Mouse (Mus musculus): ENCODE data around the gene E130308A19Rik.

Gene E130308A19Rik

DNA sequence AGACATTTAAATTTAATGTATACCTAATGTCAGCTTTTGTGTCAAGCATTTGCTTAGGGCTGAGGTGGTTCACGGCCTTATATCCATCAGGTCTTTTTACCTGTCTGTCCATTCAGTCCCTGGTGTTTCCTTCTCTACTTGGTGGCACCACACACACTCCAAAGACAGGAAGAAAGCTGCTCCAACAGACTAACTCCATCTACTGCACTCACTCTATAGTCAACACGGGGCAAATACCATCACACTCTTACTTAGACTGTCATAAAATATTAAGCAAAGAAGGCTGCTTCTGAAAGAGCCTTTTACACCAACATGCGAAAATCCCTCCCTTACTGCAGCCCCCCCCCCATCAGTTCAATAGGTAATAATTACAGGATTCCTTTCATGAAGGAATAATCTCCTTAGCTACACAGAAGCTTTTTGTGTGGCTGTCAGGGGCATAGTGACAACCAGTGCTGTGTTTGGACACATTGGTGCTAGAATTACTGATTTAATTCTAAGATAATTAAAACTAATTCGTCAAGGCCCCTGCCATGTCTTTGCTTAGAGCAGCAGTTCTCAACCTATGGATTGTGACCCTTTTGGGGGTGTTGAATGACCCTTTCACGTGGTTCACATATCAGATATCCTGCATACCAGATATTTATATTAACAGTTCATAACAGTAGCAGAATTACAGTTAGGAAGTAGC lies 101.3 kb downstream of the E130308A19Rik start:
- no peak for DNase-seq (ENCODE audit: low read depth, low spot score)

- no peak for DNase-seq (ENCODE audit: low read depth, low spot score)
These were observed 101.9 kb downstream of the E130308A19Rik start for GRCm38 (mm10) chr4:59727878-59728261.

DNA sequence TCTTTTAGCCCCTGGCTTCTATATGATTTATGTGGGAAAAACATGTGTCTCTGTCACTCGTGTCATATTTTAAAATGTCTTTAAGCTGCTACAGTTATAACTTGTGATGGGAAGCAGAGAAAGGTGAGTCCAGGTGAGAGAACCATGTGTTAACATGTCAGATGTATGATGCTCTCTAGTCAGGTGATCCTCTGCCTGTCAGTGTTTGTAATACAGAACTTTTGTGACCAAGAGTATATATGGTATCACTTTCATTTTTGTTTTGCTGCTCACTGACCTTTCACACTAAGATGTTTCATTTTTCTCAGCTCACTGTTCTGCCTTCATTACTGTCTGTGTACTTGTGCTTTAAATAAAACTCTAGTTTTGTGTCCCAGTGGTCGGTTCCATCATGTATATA lies 102.8 kb downstream of the E130308A19Rik start:
- no peak for DNase-seq (ENCODE audit: low read depth, low spot score)

DNA sequence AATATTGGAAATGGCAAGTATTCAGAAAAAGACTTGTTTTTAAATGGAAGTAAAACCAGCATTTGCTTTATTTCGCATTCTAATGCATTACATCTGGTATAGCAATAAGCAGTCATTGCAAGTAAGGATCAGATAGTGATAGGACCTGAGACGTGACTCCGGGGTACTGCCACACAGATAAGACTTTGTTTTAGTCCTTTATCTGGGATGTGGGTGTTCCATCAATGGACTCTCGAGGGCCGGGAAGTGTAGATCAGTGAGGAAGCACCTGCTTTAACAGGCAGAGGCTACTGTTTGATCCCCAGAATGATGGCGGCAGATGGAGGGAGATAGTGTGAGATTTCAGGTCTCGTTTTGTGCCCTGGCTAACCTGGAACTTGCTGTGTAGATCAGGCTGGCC lies 105.5 kb downstream of the E130308A19Rik start:
- no peak for DNase-seq (ENCODE audit: low read depth, low spot score)

DNA sequence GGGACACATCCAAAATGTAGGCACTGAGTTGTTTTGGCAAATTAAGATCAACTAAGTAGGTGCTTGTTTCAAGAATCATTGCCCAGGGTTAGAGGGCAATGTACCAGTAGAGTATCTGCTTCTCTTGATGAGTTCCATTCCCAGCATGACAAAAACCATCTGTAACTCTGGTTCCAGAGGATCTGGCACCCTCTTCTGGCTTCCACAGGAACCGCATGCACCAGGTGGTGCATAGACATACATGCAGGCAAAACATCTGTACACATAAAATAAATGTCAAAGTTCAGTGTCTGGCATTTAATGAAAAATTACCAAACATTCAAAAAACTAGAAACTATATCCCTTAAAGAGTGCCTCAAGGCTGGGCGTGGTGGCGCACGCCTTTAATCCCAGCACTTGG lies 113.3 kb downstream of the E130308A19Rik start:
- DNase-seq (ENCODE audit: low read depth, low spot score) = no peak

GRCm38 (mm10) chr4:59739882-59740281 lies 113.9 kb downstream of the E130308A19Rik start:
- DNase-seq (ENCODE audit: low read depth, low spot score) = no peak

DNA sequence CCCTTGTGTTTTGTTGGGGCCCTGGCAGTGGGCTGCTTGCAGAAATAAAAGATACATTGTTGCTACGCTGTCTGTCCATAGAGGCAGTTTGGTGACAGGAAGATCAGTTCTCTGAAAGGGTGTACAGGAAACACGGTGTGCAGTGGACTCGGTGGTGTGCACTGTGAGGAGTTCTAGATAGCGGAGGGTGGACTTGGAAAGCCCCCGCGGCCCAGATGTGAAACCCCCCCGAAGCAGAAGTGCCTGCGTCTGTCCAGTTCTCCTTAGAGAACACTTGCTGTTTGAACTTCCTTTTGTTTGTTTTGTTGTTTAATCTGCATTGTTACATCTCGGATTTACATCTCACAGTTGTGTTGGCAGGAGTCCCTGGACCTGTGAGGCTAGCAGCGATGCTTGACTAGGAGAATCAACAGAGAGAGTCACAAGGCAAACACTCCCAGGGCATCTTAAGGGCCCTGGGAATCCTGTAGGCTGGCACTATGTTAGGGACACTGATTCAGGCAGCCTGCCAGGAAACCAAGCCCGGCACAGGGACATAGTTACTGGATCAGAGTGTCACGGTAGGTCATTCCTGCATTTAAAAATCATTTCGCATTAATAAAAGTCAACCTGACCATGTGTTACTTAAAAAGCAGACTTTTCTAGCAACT lies 127.6 kb downstream of the E130308A19Rik start:
- DNase-seq (ENCODE audit: low read depth, low spot score) = no peak

- DNase-seq (ENCODE audit: low read depth, low spot score) = no peak
These were observed 130.5 kb downstream of the E130308A19Rik start for GRCm38 (mm10) chr4:59756332-59757082.

DNA sequence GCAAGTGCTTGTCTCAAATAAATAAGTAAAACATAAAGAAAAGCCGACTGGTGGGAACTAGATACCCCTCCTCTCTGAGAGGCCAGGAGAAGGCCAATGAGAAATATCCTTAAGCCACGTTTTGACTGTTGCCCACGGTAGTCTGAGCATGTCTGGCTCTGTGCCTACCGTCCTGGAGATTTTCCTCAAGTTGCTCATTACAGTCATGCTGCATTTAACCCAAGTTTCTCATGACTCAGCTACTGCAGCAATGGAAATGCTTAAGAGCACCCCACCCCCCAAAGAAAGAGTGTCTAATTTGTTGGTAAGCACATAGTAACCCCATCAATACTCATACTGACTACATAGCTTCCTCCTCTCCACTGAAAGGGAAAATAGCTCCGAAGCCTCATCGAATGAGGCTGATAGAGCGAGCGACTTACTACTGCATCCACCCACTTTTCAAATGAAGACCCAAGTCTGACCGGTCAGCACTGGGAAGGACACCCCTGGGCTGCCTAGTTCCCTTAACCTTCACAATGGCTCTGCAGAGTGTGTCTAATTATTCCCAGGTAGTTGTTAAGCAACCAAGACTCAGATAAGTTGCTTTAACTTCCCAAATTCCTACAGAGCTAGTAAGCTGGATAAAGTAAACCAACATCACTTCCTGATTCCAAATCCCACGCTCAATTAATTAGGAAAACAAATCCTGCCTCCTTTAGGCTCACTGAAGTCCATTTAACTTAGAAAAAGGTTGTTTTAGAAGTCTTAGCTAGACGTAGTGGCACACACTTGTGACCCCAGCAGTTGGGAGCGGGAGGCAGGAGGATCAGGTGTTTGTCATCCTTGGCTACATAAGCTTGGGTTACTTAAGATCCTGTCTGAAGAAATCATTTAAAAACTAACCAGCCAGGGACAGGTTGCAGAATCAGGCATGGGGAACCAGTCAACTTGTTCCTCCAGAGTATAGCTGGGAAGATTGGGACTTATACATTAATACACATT lies 131.7 kb downstream of the E130308A19Rik start:
- DNase-seq (ENCODE audit: low read depth, low spot score) = no peak

DNA sequence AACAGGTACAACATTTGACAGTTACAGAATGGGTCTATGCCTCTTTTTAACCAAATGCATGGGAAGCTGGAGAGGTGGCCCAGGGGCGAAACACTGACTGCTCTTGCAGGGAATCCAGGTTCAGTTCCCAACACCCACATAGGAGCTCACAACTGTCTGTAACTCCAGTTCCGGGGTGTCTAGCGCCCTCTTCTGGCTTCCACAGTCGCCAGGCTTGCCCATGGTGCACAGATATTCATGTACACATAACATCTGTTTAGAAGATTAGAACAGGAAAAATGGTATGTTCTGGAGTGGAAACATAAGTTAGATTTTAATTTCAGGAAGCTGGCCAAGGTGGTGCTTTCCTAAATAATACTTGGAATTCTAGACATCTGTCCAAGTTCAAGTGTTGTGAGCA lies 134.0 kb downstream of the E130308A19Rik start:
- DNase-seq (ENCODE audit: low read depth, low spot score) = no peak

- DNase-seq (ENCODE audit: low read depth, low spot score) = no peak
These were observed 134.8 kb downstream of the E130308A19Rik start for GRCm38 (mm10) chr4:59760636-59761364.

- DNase-seq (ENCODE audit: low read depth, low spot score) = no peak
These were observed 135.3 kb downstream of the E130308A19Rik start for GRCm38 (mm10) chr4:59761365-59761729.

DNA sequence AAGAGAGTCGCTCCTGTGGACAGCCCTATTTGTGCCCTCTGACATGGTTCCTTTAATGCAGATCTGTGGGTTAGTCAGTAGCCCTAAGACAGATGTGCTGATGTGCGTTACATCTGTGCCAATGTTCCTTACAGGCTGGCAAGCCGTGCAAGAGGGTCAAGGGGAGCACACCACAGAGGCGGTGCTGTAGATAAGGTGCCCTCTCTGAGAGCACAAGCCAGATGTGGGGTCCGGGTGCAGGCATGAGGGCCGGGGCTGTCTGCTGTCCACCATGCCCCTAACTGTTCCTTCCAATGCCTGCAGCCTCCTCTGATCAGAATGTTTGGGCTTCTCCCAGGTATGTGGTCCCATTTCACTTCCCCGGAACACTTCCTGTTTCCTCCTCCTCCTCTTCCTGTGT lies 138.9 kb downstream of the E130308A19Rik start:
- no peak for DNase-seq (ENCODE audit: low read depth, low spot score)

DNA sequence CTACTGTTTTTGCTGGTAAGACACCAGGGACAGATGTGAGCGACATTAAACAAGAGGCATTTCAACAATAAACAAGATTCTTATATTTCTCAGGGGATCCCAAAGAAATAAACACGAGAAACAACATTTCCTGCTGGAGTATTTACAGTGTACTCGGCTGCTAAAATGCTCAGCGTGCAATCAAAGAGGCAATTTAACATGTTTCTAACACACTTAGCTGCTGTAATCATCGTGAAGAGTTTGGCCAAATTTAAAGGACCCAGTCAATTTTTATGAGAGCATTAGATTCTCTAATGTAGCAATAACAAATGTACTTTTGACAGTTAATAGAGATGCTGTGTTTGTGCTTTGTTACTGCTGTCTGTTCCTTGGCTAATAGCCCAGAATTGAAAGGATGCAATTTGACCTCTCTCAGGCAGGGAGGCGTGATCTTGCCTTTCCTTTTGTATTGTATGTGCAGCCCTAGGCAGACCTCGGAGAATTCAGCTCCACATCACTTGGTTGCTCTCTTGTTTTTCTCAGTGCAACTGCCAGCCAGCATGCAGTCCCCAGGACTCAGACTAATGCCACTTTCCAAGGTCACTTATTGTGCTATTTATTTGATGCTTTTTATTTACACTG lies 139.5 kb downstream of the E130308A19Rik start:
- DNase-seq (ENCODE audit: low read depth, low spot score) = no peak

- DNase-seq (ENCODE audit: low read depth, low spot score) = no peak
These were observed 141.7 kb downstream of the E130308A19Rik start for GRCm38 (mm10) chr4:59767717-59768116.

DNA sequence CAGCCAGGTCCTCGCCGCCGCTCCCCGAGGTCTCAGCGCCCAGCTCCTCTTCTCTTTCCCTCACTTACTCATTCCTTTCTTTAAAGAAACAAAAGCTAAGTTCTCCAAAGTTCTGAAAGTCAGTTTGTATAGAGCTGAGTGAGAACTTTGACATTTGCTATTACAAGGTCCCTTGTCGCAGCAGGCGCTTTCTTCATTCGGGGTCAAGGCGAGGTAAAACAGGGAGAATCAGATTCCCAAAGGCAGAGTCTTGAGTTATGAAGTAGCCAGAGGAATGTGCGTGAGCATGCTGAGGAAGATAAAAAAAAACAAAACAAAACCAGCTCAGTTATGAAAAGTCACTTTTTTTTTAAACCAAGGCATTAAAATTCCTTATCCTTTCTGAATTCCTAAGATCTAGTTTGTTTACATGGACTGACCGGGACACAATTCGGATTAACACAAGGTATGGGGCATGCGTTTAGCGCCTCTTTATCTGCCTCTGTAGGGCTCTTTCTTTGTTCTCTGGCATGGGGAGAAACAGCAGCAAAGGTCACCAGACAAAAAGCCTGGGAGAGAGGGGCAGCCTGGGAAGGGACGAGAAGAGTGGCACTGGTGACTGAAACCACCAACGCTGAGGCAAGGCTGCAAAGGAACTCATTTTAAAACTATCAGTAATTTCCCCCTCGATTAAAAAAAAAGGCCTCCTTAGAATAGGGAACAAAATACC lies 146.3 kb downstream of the E130308A19Rik start:
- DNase-seq (ENCODE audit: low read depth, low spot score) = no peak

GRCm38 (mm10) chr4:59777828-59778227 lies 151.8 kb downstream of the E130308A19Rik start:
- no peak for DNase-seq (ENCODE audit: low read depth, low spot score)

- no peak for DNase-seq (ENCODE audit: low read depth, low spot score)
These were observed 154.6 kb downstream of the E130308A19Rik start for GRCm38 (mm10) chr4:59780568-59780967.

- DNase-seq (ENCODE audit: low read depth, low spot score) = no peak
These were observed 157.1 kb downstream of the E130308A19Rik start for GRCm38 (mm10) chr4:59782853-59783684.
